Mouse (Mus musculus): Measurements from ENCODE around the gene Vmn1r20.
"Not testable (repeated sequence)": the region's sequence is repeated elsewhere in the genome, so short reads cannot be mapped to it uniquely, and the experiment has no call there.

- TF ChIP-seq CTCF (IDR thresholded peaks at IDR 0.05; ENCODE audit: borderline replicate concordance, insufficient read depth, low read depth, low read length); POLR2A (IDR thresholded peaks at IDR 0.05; ENCODE audit: borderline replicate concordance, insufficient read depth, low read length): not testable (repeated sequence)
Measured at GRCm38 (mm10) chr6:57403480-57403879, 25.2 kb upstream of the Vmn1r20 start, which contains the start of gene Vmn1r19.
